Mouse (Mus musculus): ENCODE measurements at regions not wholly inside any gene's neighbourhood (a gene's known extent, or its start where the extent isn't known, plus 50 kb on each side); places are given as distances from the start of the nearest gene placed in this dataset.

GRCm38 (mm10) chr16:66023397-66023796, 208.3 kb downstream of the Vgll3 start:
- H3K4me3 ChIP-seq: no peak overlapping the region
- no peaks in the 10 kb centered on the region for H3K36me3 ChIP-seq
- WGBS: 60% methylated on average over 2 of the region's 2 CpGs
- H3K9me3 ChIP-seq (replicated peaks): no peaks in the 10 kb centered on the region
- no peak overlapping the region for H3K9ac ChIP-seq
- no peak for ATAC-seq (ENCODE audit: low FRiP score)
- no peak overlapping the region for H3K4me2 ChIP-seq (replicated peaks)
- H3K27ac ChIP-seq: no peak overlapping the region
- H3K27me3 ChIP-seq: no peaks in the 10 kb centered on the region
- no peaks in the 10 kb centered on the region for H3K4me1 ChIP-seq
